In the genomic region with DNA sequence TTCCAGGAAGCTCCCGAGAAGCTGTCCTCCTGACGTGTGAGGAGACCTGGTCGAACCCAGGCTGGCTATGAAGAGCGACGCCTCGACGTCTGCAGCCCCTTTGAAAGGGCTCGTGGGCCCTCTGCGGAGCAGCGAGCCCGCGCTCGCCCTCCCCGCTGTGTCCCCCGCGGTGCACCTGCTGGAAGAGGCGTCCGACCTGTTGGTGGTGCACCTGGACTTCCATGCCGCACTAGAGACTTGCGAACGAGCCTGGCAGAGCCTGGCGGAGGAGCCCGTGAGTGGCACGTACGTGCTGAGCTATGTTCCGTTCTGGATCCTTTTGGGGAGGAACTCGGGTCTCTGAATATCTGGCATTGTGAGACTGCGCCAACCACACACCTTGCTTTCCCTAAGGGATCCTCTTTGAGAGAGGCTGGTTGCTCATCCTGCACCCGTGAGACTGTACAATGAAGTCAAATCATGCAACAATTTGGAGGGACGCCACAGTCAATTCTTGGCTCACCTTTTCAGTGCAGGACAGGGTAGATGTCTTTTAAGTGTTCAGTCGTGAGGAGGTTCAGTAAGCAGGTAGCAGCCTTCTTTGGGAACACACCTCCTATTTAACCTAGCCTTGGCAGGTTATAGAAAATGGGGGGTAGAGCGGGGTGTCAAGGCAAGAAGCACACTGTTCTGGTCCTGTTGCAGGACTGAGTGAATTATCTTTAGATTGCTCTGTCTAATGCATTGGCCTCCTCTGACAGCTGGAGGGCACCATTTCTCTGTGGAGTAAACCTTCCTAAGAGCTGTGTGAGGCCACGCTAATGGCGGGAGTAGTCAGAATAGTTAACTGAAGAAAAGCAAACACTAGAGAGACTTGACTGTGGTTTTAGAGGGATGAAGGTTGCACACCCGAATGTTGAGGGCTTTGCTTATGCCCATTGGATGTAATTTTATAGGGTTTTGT, we compare ENCODE assay signal across 8 mouse cellular contexts. TPM values are rescaled to one million over a fixed set of nuclear protein-coding genes. Genes with fewer than 3 reads are reported as not detected.
DNase-seq lines count a peak whose midpoint lies in the region; ATAC-seq lines count a peak whose summit lies in the region.

No protein-coding gene starts in this region.

- peak; percentile 83 for ATAC-seq in intestine, embryonic 15.5 days
- ATAC-seq in limb, embryonic 13.5 days (ENCODE audit: low FRiP score, low read depth) = peak; percentile 70
- ATAC-seq in midbrain, embryonic 13.5 days = peak; percentile 53

- 2% methylated on average over 35 of the region's 35 CpGs for WGBS in intestine, embryonic 15.5 days
- WGBS in limb, embryonic 13.5 days = 3% methylated on average over 35 of the region's 35 CpGs
- 3% methylated on average over 35 of the region's 35 CpGs for WGBS in midbrain, embryonic 13.5 days

- no peaks in the 10 kb centered on the region for H3K9me3 ChIP-seq in intestine, embryonic 15.5 days
- no peaks in the 10 kb centered on the region for H3K9me3 ChIP-seq in limb, embryonic 13.5 days
- no peaks in the 10 kb centered on the region for H3K9me3 ChIP-seq in midbrain, embryonic 13.5 days

- peak overlapping the region; percentile 55 for H3K4me3 ChIP-seq in intestine, embryonic 15.5 days (replicated peaks)
- peak overlapping the region; percentile 80 for H3K4me3 ChIP-seq in limb, embryonic 13.5 days
- peak overlapping the region; percentile 72 for H3K4me3 ChIP-seq in midbrain, embryonic 13.5 days (replicated peaks)

- H3K4me1 ChIP-seq in intestine, embryonic 15.5 days (replicated peaks) = peaks cover 16% of the 10 kb centered on the region; the same call in 1 of the 2 replicates
- peaks cover 17% of the 10 kb centered on the region for H3K4me1 ChIP-seq in limb, embryonic 13.5 days
- H3K4me1 ChIP-seq in midbrain, embryonic 13.5 days (replicated peaks) = peaks cover 29% of the 10 kb centered on the region

- peak overlapping the region; percentile 75 for H3K27ac ChIP-seq in intestine, embryonic 15.5 days
- 0 out of 2 replicates have a peak overlapping the region, but pooled peaks have one; percentile 88 for H3K27ac ChIP-seq in limb, embryonic 13.5 days
- peak overlapping the region; percentile 76; the same call in 1 of the 2 replicates for H3K27ac ChIP-seq in midbrain, embryonic 13.5 days

- 0 out of 2 replicates have a peak, but pooled peaks cover 3% of the 10 kb centered on the region for H3K27me3 ChIP-seq in intestine, embryonic 15.5 days (replicated peaks)
- H3K27me3 ChIP-seq in limb, embryonic 13.5 days = no peaks in the 10 kb centered on the region
- H3K27me3 ChIP-seq in midbrain, embryonic 13.5 days = no peaks in the 10 kb centered on the region

- H3K4me2 ChIP-seq in intestine, embryonic 15.5 days (replicated peaks) = peak overlapping the region; percentile 93
- peak overlapping the region; percentile 97 for H3K4me2 ChIP-seq in limb, embryonic 13.5 days (replicated peaks)
- peak overlapping the region; percentile 78 for H3K4me2 ChIP-seq in midbrain, embryonic 13.5 days (replicated peaks)

- H3K9ac ChIP-seq in intestine, embryonic 15.5 days = peak overlapping the region; percentile 55
- H3K9ac ChIP-seq in limb, embryonic 13.5 days = peak overlapping the region; percentile 78
- H3K9ac ChIP-seq in midbrain, embryonic 13.5 days (replicated peaks) = peak overlapping the region; percentile 78

- peak; percentile 31 to 49 for DNase-seq in urinary bladder, adult 18-20 months (ENCODE audit: low spot score in 2 of 2)
- no peak for DNase-seq in urinary bladder, postnatal 10 days (ENCODE audit: low spot score)
- peak; percentile 68 to 71 for DNase-seq in cerebellum, postnatal 10 days
- DNase-seq in frontal cortex, postnatal 10 days (ENCODE audit: low spot score in 2 of 2) = peak; percentile 41
- peak; percentile 59 to 69 for DNase-seq in spleen, postnatal 36 days (ENCODE audit: low spot score in 2 of 2)

- 0 out of 2 replicates have a peak, but pooled peaks cover 7% of the 10 kb centered on the region for H3K36me3 ChIP-seq in intestine, embryonic 15.5 days
- peaks cover 28% of the 10 kb centered on the region for H3K36me3 ChIP-seq in limb, embryonic 13.5 days
- H3K36me3 ChIP-seq in midbrain, embryonic 13.5 days = peaks cover 22% of the 10 kb centered on the region

RNA-seq across cellular contexts. Expression of a gene that starts 1.0 kb away (rescaled TPM):
- polyA plus RNA-seq in intestine, embryonic 15.5 days (2015; fragmentation: Nextera tagmentation; extraction: Ambion mirVana) = 13.6 and 13.7 TPM in 2 replicates
- 9.4 and 10.6 TPM in 2 replicates for polyA plus RNA-seq in limb, embryonic 13.5 days (2015; fragmentation: Nextera tagmentation; extraction: Ambion mirVana)
- polyA plus RNA-seq in midbrain, embryonic 13.5 days (2015; fragmentation: Nextera tagmentation; extraction: Ambion mirVana) = 13.0 and 14.5 TPM in 2 replicates

RNA-seq across cellular contexts. Expression of a gene that starts 26.0 kb away (rescaled TPM):
- 0.49 and 0.56 TPM in 2 replicates for polyA plus RNA-seq in intestine, embryonic 15.5 days (2015; fragmentation: Nextera tagmentation; extraction: Ambion mirVana)
- 0.37 and 0.64 TPM in 2 replicates for polyA plus RNA-seq in limb, embryonic 13.5 days (2015; fragmentation: Nextera tagmentation; extraction: Ambion mirVana)
- 0.15 and 0.19 TPM in 2 replicates for polyA plus RNA-seq in midbrain, embryonic 13.5 days (2015; fragmentation: Nextera tagmentation; extraction: Ambion mirVana)

RNA-seq across cellular contexts. Expression of a gene that starts 53.7 kb away (rescaled TPM):
- polyA plus RNA-seq in intestine, embryonic 15.5 days (2015; fragmentation: Nextera tagmentation; extraction: Ambion mirVana) = 6.7 and 7.7 TPM in 2 replicates
- polyA plus RNA-seq in limb, embryonic 13.5 days (2015; fragmentation: Nextera tagmentation; extraction: Ambion mirVana) = 11.0 and 13.2 TPM in 2 replicates
- polyA plus RNA-seq in midbrain, embryonic 13.5 days (2015; fragmentation: Nextera tagmentation; extraction: Ambion mirVana) = 29.7 and 35.7 TPM in 2 replicates
